Comparison of ENCODE assay signal across 8 mouse cellular contexts in the genomic region with DNA sequence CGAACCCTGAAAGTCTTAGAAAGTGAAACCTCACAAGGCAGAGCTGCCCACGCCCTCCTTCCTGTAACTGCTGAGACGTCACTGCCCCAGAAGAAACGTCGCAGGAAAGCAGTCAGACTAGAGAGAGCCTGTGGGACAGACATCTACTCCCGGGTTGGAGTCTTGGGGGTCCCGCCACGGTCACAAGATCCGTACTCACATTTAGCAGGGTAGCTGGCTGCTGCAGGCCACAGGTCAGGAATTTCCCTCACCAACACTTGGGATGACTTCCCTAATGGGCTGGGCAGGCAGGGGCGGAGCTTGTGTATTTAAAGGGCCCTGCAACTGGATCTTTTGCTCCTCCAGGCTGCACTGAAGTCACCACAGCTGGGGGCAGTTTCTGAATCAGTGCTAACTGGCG. TPM values are rescaled to one million over a fixed set of nuclear protein-coding genes. Genes with fewer than 3 reads are reported as not detected.
DNase-seq lines count a peak whose midpoint lies in the region; ATAC-seq and TF ChIP-seq lines count a peak whose summit lies in the region.

A gene (minus strand): TSS at position 302 of the 400 bp plus-strand sequence.

- peak within 1 kb of the TSS; percentile 55 for H3K4me3 ChIP-seq in embryonic facial prominence, embryonic 12.5 days
- H3K4me3 ChIP-seq in lung, postnatal 0 days (ENCODE audit: low read depth, low read length): peak within 1 kb of the TSS; percentile 65
- H3K4me3 ChIP-seq in small intestine, adult 2 months (ENCODE audit: low read depth, low read length): peak within 1 kb of the TSS; percentile 80

- peak; percentile 66 to 70 for DNase-seq in adrenal gland, adult 18-20 months (ENCODE audit: low spot score in 2 of 2)
- DNase-seq in heart, adult 9 months (ENCODE audit: low spot score in 2 of 2): peak; percentile 85 to 87
- peak; percentile 81 to 86 for DNase-seq in kidney, adult 8-10 months
- peak; percentile 92 for DNase-seq in lung, postnatal 0 days (ENCODE audit: low spot score)
- DNase-seq in right cerebral cortex, postnatal 4 days: no peak

- H3K9ac ChIP-seq in embryonic facial prominence, embryonic 12.5 days: peak within 1 kb of the TSS; percentile 82; the same call in 1 of the 2 replicates
- H3K9ac ChIP-seq in lung, postnatal 0 days (replicated peaks; ENCODE audit: low read depth): peak within 1 kb of the TSS; percentile 68

- no peak for TF ChIP-seq EP300 in lung, postnatal 0 days (IDR thresholded peaks at IDR 0.05)

- no peaks in the 10 kb centered on the region for H3K27me3 ChIP-seq in embryonic facial prominence, embryonic 12.5 days
- no peaks in the 10 kb centered on the region for H3K27me3 ChIP-seq in lung, postnatal 0 days (replicated peaks; ENCODE audit: insufficient read depth, low read length)
- H3K27me3 ChIP-seq in small intestine, adult 2 months (ENCODE audit: control insufficient read depth, insufficient read depth, low read length): no peaks in the 10 kb centered on the region

- H3K4me2 ChIP-seq in embryonic facial prominence, embryonic 12.5 days (replicated peaks): peak within 1 kb of the TSS; percentile 97
- peak within 1 kb of the TSS; percentile 73 for H3K4me2 ChIP-seq in lung, postnatal 0 days (replicated peaks; ENCODE audit: low read depth, low read length)

- 0 out of 2 replicates have a peak, but pooled peaks have one; percentile 27 for TF ChIP-seq POLR2A in small intestine, adult 2 months (IDR thresholded peaks at IDR 0.05; ENCODE audit: low read depth, low read length)

- 40% methylated on average over 11 of the region's 11 CpGs for WGBS in embryonic facial prominence, embryonic 12.5 days
- WGBS in lung, postnatal 0 days: 10% methylated on average over 11 of the region's 11 CpGs
- under 1% methylated on average over 11 of the region's 11 CpGs for WGBS in small intestine, adult 2 months

- TF ChIP-seq CTCF in lung, postnatal 0 days (IDR thresholded peaks at IDR 0.05): no peak
- no peak; the same call in 1 of the 2 replicates for TF ChIP-seq CTCF in small intestine, adult 2 months (IDR thresholded peaks at IDR 0.05; ENCODE audit: extremely low read depth, insufficient read length, insufficient replicate concordance, low read depth, low read length)

- peaks cover 36% of the 10 kb centered on the region for H3K36me3 ChIP-seq in embryonic facial prominence, embryonic 12.5 days
- H3K36me3 ChIP-seq in lung, postnatal 0 days (ENCODE audit: insufficient read depth, low read length): no peaks in the 10 kb centered on the region
- H3K36me3 ChIP-seq in small intestine, adult 2 months (ENCODE audit: control insufficient read depth, insufficient read depth, low read length): peaks cover 7% of the 10 kb centered on the region

- H3K9me3 ChIP-seq in embryonic facial prominence, embryonic 12.5 days: no peaks in the 10 kb centered on the region
- H3K9me3 ChIP-seq in lung, postnatal 0 days (ENCODE audit: low read length): no peaks in the 10 kb centered on the region

- H3K27ac ChIP-seq in embryonic facial prominence, embryonic 12.5 days: peak within 1 kb of the TSS; percentile 93; the same call in 1 of the 2 replicates
- H3K27ac ChIP-seq in lung, postnatal 0 days (ENCODE audit: low read length): peak within 1 kb of the TSS; percentile 83
- peak within 1 kb of the TSS; percentile 85 for H3K27ac ChIP-seq in small intestine, adult 2 months (ENCODE audit: insufficient read depth, low read depth, low read length)

- peak; percentile 67 for ATAC-seq in CD4-positive, CD25-positive, alpha-beta regulatory T cell, adult 4 months
- no peak for ATAC-seq in embryonic facial prominence, embryonic 12.5 days (ENCODE audit: insufficient number of reproducible peaks, insufficient read depth, low FRiP score, low TSS enrichment)
- ATAC-seq in lung, postnatal 0 days: peak; percentile 13; the same call in 1 of the 2 replicates

- H3K4me1 ChIP-seq in embryonic facial prominence, embryonic 12.5 days: peaks cover 42% of the 10 kb centered on the region
- peaks cover 4% of the 10 kb centered on the region; the same call in 1 of the 2 replicates for H3K4me1 ChIP-seq in lung, postnatal 0 days (ENCODE audit: insufficient read depth, low read depth, low read length)
- peaks cover 32% of the 10 kb centered on the region for H3K4me1 ChIP-seq in small intestine, adult 2 months (ENCODE audit: control insufficient read depth, insufficient read depth, insufficient read length, low read length)

RNA-seq across cellular contexts. Expression of the gene that starts here (rescaled TPM):
- 10 to 100 TPM; 13.7 to 20.9 TPM for polyA plus RNA-seq in CD4-positive, CD25-positive, alpha-beta regulatory T cell, adult 4 months (2017; shearing (Covaris generic))
- total RNA-seq in adrenal gland, adult 18-20 months (2021): 100 to 1,000 TPM in 1 of 2 experiments, 10 to 100 TPM in 1; 92.6 to 135 TPM
- 5.6 and 7.1 TPM in 2 replicates for polyA plus RNA-seq in embryonic facial prominence, embryonic 12.5 days (2016; fragmentation: Nextera tagmentation; extraction: Ambion mirVana)
- 44.6 and 50.3 TPM in 2 replicates for polyA plus RNA-seq in lung, postnatal 0 days (2015; fragmentation: Nextera tagmentation; extraction: Ambion mirVana)
- 148 and 353 TPM in 2 replicates for polyA plus RNA-seq in small intestine, adult 2 months (2012; rRNA removed)
